Mouse (Mus musculus) G1E (cell line): ENCODE results near the gene Shb.

ENCODE experiments used
- CTCF ChIP-seq: IDR thresholded peaks from 2 replicates; pipeline ENCODE4 v1.5.1; 2012; ENCODE audit warnings: low read depth, low read length, inconsistent platforms, mixed read lengths
- GATA2 ChIP-seq: IDR thresholded peaks from 2 replicates; pipeline ENCODE4 v1.6.1; 2012; ENCODE audit warnings: low read depth, low read length, inconsistent platforms, borderline replicate concordance
- POLR2AphosphoS5 ChIP-seq: IDR thresholded peaks from 2 replicates; pipeline ENCODE4 v1.6.1; 2012; ENCODE audit warnings: low read depth, low read length, inconsistent platforms; ENCODE audit not compliant: insufficient replicate concordance
- TAL1 ChIP-seq: conservative IDR thresholded peaks from 2 replicates; pipeline ENCODE4 v1.6.1; 2012; ENCODE audit warnings: low read depth, low read length, inconsistent platforms, mixed read lengths

- TF ChIP-seq TAL1: no peak
- no peak for TF ChIP-seq GATA2
- no peak for TF ChIP-seq CTCF
- no peak for TF ChIP-seq POLR2AphosphoS5
These were observed 52.8 kb downstream of the Shb start for GRCm38 (mm10) chr4:45479433-45479832.
